Mouse (Mus musculus): Measurements from ENCODE around the gene Nbea.

Gene Nbea

DNA sequence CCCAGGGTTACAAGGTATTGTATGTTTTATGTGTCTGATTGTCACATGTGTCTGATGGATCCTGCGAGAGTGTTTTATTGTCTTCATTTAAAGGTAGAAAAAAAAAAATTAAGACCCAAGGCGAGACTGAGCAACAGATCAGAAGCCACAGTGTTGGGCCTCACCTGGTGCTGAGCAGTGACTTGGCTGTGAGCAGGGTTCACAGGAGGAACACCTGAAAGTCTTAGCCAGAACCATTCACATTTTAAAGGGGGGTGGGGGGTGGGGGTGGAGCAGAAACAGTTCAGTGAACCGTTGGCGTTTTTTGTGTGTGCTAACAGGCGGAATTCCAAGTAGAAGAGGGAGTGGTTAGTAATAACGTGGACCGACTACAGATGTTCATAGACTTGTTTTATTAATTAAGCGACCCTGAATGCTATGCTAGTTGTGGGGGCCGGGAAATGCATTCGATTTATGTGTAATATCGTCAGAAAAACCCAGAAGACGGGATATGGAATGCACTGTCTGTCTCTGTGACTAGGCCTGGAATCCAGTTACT lies 596.0 kb downstream of the Nbea start:
- no peak for DNase-seq

Measured in B cell, adult 2 months (primary cell).